Mouse (Mus musculus): ENCODE measurements around the gene Ift74.

Ift74 gene

GRCm38 (mm10) chr4:94696368-94696767, 82.1 kb downstream of the Ift74 start:
- no peak for DNase-seq

GRCm38 (mm10) chr4:94711002-94711401, 96.7 kb downstream of the Ift74 start:
- DNase-seq = no peak

GRCm38 (mm10) chr4:94711426-94711825, 97.1 kb downstream of the Ift74 start:
- no peak for DNase-seq

GRCm38 (mm10) chr4:94713741-94714140, 99.5 kb downstream of the Ift74 start:
- no peak for DNase-seq

GRCm38 (mm10) chr4:94715166-94715565, 100.9 kb downstream of the Ift74 start:
- peak; percentile 48 to 68 for DNase-seq

- DNase-seq = no peak
Measured at GRCm38 (mm10) chr4:94725799-94726198, 111.5 kb downstream of the Ift74 start.

- DNase-seq = peak; percentile 45 to 51
Measured at GRCm38 (mm10) chr4:94732721-94733120, 118.4 kb downstream of the Ift74 start.

- no peak for DNase-seq
Measured at GRCm38 (mm10) chr4:94737326-94738295, 123.3 kb downstream of the Ift74 start.

GRCm38 (mm10) chr4:94738838-94739731, 124.8 kb downstream of the Ift74 start, which contains the start of gene Tek:
Gene Tek (plus strand): TSS chr4:94739289.
- peak in 1 of 2 experiments; percentile 28 for DNase-seq

- DNase-seq = peak in 1 of 2 experiments; percentile 15
Measured at GRCm38 (mm10) chr4:94741824-94742223, 127.5 kb downstream of the Ift74 start.
